Mouse (Mus musculus) thymus, postnatal 10 days (tissue): ENCODE data around the gene Vmn2r76.
"Not testable (repeated sequence)": the region's sequence is repeated elsewhere in the genome, so short reads cannot be mapped to it uniquely, and the experiment has no call there.

Experiments used
- DNase-seq, 2 experiments: peaks; one replicate each; pipeline ENCODE4 v3.0.0; 2021; ENCODE audit warnings: low spot score in 2 of 2

Gene Vmn2r76

DNA sequence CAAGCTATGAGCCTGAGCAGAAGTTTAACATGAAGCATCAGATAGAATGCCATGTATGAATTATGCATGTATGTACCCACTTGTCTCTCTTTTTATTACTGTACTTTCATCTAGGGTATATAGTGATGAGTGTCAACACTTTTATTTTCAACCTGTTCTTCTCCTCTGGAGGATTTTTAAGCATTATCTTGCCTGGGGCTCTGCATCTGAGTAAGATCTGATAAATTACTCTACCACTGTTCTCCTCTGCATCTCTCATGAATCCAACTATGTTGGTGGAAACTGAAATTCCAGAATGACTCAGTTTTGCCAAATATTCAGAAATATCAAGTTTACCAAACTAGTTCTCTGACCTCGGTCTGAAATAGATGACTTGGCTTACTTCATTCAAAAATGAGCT, at the start of gene Vmn2r76:
Gene Vmn2r76 (minus strand): TSS at position 101 of the 400 bp plus-strand sequence.
- DNase-seq: no peak

GRCm38 (mm10) chr7:86277072-86277471, 31.0 kb upstream of the Vmn2r76 start, which contains the start of gene Olfr310:
Gene Olfr310, minus strand, starts transcription at chr7:86277172.
- no peak for DNase-seq

GRCm38 (mm10) chr7:86211345-86211744, 34.8 kb downstream of the Vmn2r76 start:
- DNase-seq: no peak

GRCm38 (mm10) chr7:86171678-86172077, 74.4 kb downstream of the Vmn2r76 start, which contains the start of gene Vmn2r75:
Gene Vmn2r75, minus strand, starts transcription at chr7:86171778.
- DNase-seq: not testable (repeated sequence)
